Mouse (Mus musculus): Measurements from ENCODE around the gene Myh2.

The Myh2 gene

DNA sequence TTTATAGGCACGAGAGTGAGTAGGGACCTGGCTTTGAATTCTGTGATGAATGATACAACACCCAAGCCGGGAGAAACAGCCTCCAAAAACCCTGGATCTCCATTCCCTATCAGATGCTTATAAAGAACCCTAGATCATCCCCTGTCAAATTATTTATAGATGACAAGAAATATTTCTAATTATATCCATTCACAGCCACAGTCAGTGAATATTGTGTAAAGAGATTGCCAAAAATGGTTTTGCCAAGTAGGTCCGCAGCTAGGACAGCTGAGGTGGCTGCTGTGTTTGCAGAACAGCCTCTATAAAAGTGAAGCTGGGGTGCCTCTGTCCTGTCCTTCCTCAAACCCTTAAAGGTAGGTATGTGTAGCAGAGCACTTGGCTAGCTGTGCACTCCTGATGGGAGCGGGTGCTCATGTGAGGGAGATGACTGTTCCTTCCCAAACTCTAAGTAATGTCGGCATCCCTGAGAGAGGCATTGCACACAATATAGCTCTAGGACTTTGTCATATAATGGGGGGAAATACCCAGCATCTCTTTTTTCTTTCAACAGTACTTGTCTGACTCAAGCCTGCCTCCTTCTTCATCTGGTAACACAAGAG is 66.8 kb downstream of the Myh2 start, which contains the start of gene Myh4:
Myh4 (plus strand) TSS at position 549 of the 599 bp plus-strand sequence.
- no peak for DNase-seq (ENCODE audit: low read depth)

GRCm38 (mm10) chr11:67241051-67241450 is 70.2 kb downstream of the Myh2 start:
- DNase-seq (ENCODE audit: low read depth): no peak

All from c-Kit-positive CD71-negative TER-119-negative erythroid progenitor cells, embryonic 14.5 days (primary cell).